7 mouse cellular contexts compared by ENCODE assay signal in the genomic region with DNA sequence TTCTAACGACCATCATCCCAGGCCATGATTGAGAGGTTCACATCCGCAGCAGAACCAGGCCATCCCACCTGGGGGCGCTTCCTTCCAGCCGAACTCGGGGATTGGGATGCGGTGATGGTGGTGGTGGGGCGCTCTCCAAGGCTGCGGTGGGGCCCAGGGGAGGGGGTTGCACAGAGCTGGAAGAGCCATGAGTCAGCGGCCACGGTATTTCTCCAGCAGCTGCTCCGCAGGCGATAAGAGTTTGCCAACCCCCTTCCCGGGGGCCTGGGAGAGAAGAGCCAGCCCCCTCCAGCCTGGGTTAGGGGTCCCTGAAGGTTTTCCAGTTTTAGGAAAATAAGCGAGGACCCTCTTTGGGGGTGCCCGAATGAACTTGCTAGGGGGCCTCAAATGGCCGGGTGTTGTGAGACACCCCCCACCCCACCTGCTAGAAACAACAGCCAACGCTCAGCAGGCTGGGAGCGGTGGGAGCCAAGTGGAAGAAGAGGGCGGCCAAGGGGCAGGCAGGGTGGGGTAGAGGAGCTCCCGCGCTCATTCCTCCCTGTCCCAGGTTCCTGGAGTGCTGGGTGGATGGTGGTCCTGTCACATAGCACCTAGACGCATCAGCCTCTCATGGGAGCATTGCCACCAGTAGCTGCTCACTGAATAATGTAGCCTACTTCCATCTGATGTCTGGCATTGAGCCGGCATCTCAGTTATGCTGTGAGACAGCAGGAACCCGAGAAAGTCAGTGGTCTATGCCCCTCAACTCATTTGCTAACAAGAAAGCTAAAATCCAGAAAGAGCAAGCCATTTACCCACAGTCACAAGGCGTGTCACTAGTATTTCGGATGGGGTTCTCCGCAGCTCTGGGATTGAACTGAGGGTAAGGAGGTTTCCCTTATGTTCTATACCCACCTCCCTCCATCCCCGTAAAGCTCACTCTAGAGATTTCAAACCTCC. TPM values are rescaled to one million over a fixed set of nuclear protein-coding genes. Genes with fewer than 3 reads are reported as not detected.
DNase-seq lines count a peak whose midpoint lies in the region; ATAC-seq and TF ChIP-seq lines count a peak whose summit lies in the region.

No protein-coding gene starts in this region.

- 0 out of 2 replicates have a peak, but pooled peaks have one; percentile 24 for ATAC-seq in embryonic facial prominence, embryonic 12.5 days (ENCODE audit: insufficient number of reproducible peaks, insufficient read depth, low FRiP score, low TSS enrichment)
- 0 out of 2 replicates have a peak, but pooled peaks have one; percentile 25 for ATAC-seq in heart, embryonic 11.5 days (replicated peaks; ENCODE audit: insufficient number of reproducible peaks, low FRiP score, low TSS enrichment)

- H3K9me3 ChIP-seq in ES-Bruce4 (replicated peaks; ENCODE audit: control insufficient read depth, insufficient read depth, low read length, poor library complexity, severe bottlenecking) = no peaks in the 10 kb centered on the region
- no peaks in the 10 kb centered on the region for H3K9me3 ChIP-seq in embryonic facial prominence, embryonic 12.5 days
- H3K9me3 ChIP-seq in heart, embryonic 11.5 days (replicated peaks; ENCODE audit: control insufficient read depth, low read length) = no peaks in the 10 kb centered on the region

- TF ChIP-seq EP300 in ES-Bruce4 (IDR thresholded peaks at IDR 0.05; ENCODE audit: insufficient read depth, low read depth, low read length) = no peak

- WGBS in embryonic facial prominence, embryonic 12.5 days = 1% methylated on average over 28 of the region's 28 CpGs
- WGBS in heart, embryonic 11.5 days (ENCODE audit: insufficient replicate concordance) = under 1% methylated on average over 28 of the region's 28 CpGs

- H3K4me3 ChIP-seq in ES-Bruce4 (ENCODE audit: low read depth, low read length) = peak overlapping the region; percentile 41
- peak overlapping the region; percentile 43 for H3K4me3 ChIP-seq in embryonic facial prominence, embryonic 12.5 days
- H3K4me3 ChIP-seq in heart, embryonic 11.5 days (ENCODE audit: low read depth, low read length) = peak overlapping the region; percentile 55

- H3K27me3 ChIP-seq in ES-Bruce4 (ENCODE audit: control insufficient read depth, insufficient read depth, low read length, poor library complexity, severe bottlenecking) = no peaks in the 10 kb centered on the region
- H3K27me3 ChIP-seq in embryonic facial prominence, embryonic 12.5 days = no peaks in the 10 kb centered on the region
- 0 out of 2 replicates have a peak, but pooled peaks cover 3% of the 10 kb centered on the region for H3K27me3 ChIP-seq in heart, embryonic 11.5 days (ENCODE audit: control insufficient read depth, insufficient read depth, low read length)

- peak overlapping the region; percentile 60 for H3K9ac ChIP-seq in ES-Bruce4 (ENCODE audit: low read depth, poor library complexity, severe bottlenecking)
- peak overlapping the region; percentile 58 for H3K9ac ChIP-seq in embryonic facial prominence, embryonic 12.5 days
- H3K9ac ChIP-seq in heart, embryonic 11.5 days (ENCODE audit: low read depth, low read length) = peak overlapping the region; percentile 68

- no peaks in the 10 kb centered on the region for H3K4me1 ChIP-seq in ES-Bruce4 (ENCODE audit: control insufficient read depth, insufficient read depth, low read length)
- H3K4me1 ChIP-seq in embryonic facial prominence, embryonic 12.5 days = peaks cover 22% of the 10 kb centered on the region
- H3K4me1 ChIP-seq in heart, embryonic 11.5 days (ENCODE audit: control insufficient read depth, insufficient read depth, low read length) = peaks cover 27% of the 10 kb centered on the region

- H3K36me3 ChIP-seq in ES-Bruce4 (ENCODE audit: control insufficient read depth, insufficient read depth, low read length, poor library complexity, severe bottlenecking) = no peaks in the 10 kb centered on the region
- H3K36me3 ChIP-seq in embryonic facial prominence, embryonic 12.5 days = no peaks in the 10 kb centered on the region
- no peaks in the 10 kb centered on the region for H3K36me3 ChIP-seq in heart, embryonic 11.5 days (ENCODE audit: control insufficient read depth, insufficient read depth, low read length)

- TF ChIP-seq CTCF in ES-Bruce4 (IDR thresholded peaks at IDR 0.05; ENCODE audit: low read depth, low read length) = peak; percentile 69

- H3K4me2 ChIP-seq in embryonic facial prominence, embryonic 12.5 days (replicated peaks) = peak overlapping the region; percentile 87
- H3K4me2 ChIP-seq in heart, embryonic 11.5 days = peak overlapping the region; percentile 94

- no peak overlapping the region for H3K27ac ChIP-seq in ES-Bruce4 (ENCODE audit: insufficient read depth, low read length)
- H3K27ac ChIP-seq in embryonic facial prominence, embryonic 12.5 days = peak overlapping the region; percentile 82
- H3K27ac ChIP-seq in heart, embryonic 11.5 days (ENCODE audit: low read depth, low read length) = peak overlapping the region; percentile 91

- peak; percentile 38 for DNase-seq in adipocyte (ENCODE audit: low spot score)
- peak; percentile 79 to 85 for DNase-seq in layer of hippocampus, postnatal 10 days (ENCODE audit: low spot score in 2 of 2)
- peak; percentile 54 for DNase-seq in lung, postnatal 36 days
- peak; percentile 52 for DNase-seq in right cerebral cortex, postnatal 25 days

- no peak for TF ChIP-seq POLR2A in ES-Bruce4 (IDR thresholded peaks at IDR 0.05; ENCODE audit: insufficient read depth, low read length)

RNA-seq across cellular contexts. Expression of a gene that starts 17.1 kb away (rescaled TPM):
- 10.5 and 10.9 TPM in 2 replicates for polyA plus RNA-seq in ES-Bruce4 (2011; ENCODE audit: insufficient read depth, insufficient read length, low read depth, missing spikeins)
- polyA plus RNA-seq in embryonic facial prominence, embryonic 12.5 days (2016; fragmentation: Nextera tagmentation; extraction: Ambion mirVana) = 3.3 and 3.6 TPM in 2 replicates
- 8.2 TPM in 2 replicates for polyA plus RNA-seq in heart, embryonic 11.5 days (2014; fragmentation: Nextera tagmentation; extraction: Ambion mirVana)
- 10 to 100 TPM; 10.4 to 11.6 TPM for total RNA-seq in layer of hippocampus, postnatal 10 days (2021)

RNA-seq across cellular contexts. Expression of a gene that starts 31.6 kb away (rescaled TPM):
- 28.1 and 29.6 TPM in 2 replicates for polyA plus RNA-seq in ES-Bruce4 (2011; ENCODE audit: insufficient read depth, insufficient read length, low read depth, missing spikeins)
- 39.1 and 40.8 TPM in 2 replicates for polyA plus RNA-seq in embryonic facial prominence, embryonic 12.5 days (2016; fragmentation: Nextera tagmentation; extraction: Ambion mirVana)
- polyA plus RNA-seq in heart, embryonic 11.5 days (2014; fragmentation: Nextera tagmentation; extraction: Ambion mirVana) = 42.1 and 49.6 TPM in 2 replicates
- total RNA-seq in layer of hippocampus, postnatal 10 days (2021) = 100 to 1,000 TPM; 313 to 336 TPM
